Mouse (Mus musculus) retina, postnatal 1 day (tissue): ENCODE measurements at regions not wholly inside any gene's neighbourhood (a gene's known extent, or its start where the extent isn't known, plus 50 kb on each side); places are given as distances from the start of the nearest gene placed in this dataset.
A peak's percentile ranks its signal among the peaks of the same experiment; 100 is the strongest.

ENCODE experiments used
- DNase-seq: peaks from one replicate; pipeline ENCODE4 v3.0.0-alpha.2; 2012

- peak; percentile 33 for DNase-seq
These were observed 659.6 kb upstream of the Kirrel3 start for GRCm38 (mm10) chr9:33826116-33826515.

DNA sequence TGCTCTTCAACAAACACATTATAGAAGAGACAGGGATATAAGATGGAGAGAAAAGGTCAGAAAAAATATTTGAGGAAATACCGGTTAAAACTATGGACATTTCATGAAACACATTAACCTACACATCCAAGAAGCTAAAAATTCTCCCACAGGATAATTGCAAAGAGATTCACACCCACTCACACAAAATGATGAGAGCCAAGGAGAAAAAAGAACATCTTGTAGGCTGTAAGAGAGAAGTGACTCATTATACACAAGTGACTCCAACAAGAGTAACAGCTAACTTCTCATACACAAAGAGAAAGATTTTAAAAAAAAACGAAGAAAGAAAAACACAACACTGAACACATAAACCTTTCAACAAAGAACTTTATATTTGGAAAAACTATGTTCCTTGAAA is 658.3 kb upstream of the Kirrel3 start:
- no peak for DNase-seq

GRCm38 (mm10) chr9:33837666-33838380 is 647.9 kb upstream of the Kirrel3 start:
- no peak for DNase-seq

DNA sequence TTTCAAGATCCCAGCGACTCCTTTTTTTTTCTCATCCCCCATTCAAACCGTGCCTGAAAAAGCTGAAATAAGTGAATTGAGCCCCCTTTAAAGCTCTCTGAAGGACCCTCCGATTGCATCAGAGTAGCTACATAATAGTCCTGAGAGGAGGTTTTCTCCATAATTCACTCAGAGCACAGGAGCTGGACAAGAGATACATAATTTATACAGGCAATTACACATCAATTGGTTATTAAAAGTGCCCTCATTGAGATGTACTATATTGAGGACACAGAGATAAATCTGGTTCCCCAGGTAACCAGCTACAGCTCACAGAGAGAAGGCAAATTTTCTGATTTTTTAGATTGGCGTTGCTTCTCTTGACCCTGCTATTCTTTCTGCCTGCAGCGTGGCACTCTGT is 636.1 kb upstream of the Kirrel3 start:
- DNase-seq = no peak

DNA sequence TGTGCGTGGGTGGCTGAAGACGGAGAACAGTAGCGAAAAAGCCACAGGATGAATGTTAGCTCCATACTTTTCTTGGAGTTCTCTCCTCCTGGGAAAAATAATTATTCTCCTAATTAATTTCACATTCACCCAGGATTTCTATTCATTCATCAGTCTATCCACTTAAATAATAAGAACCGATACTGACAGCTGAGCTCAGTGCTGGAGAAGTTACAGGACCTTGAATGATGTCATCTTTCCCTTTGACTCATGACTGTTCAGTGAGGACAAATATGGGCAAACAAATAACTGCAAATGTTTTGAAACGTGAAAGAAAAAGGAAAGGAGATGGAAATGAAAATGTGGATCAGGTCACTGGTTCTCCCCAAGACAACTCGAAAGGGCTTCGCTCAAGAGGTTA is 635.7 kb upstream of the Kirrel3 start:
- no peak for DNase-seq

- DNase-seq = no peak
These were observed 634.7 kb upstream of the Kirrel3 start for GRCm38 (mm10) chr9:33850993-33851392.

- DNase-seq = peak; percentile 40
These were observed 629.5 kb upstream of the Kirrel3 start for GRCm38 (mm10) chr9:33856169-33856568.

DNA sequence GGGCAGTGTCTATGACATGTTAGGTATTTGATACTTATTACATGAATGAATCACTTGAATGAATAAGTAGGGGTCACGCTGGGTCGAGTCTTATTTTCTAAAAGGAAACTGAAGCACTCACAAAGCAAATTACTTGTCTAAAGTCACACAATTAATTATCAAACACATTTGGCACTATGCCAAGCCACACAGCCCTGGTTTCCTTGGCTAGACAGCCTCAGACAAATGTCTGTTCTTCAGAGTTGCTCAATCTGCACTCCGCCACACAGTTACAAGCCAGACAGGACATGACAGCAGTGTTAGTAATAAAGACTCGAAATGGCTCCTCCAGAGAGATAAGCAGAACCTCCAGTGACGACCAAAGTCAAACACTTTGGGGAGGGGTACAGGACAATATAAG is 627.2 kb upstream of the Kirrel3 start:
- DNase-seq = peak; percentile 37

GRCm38 (mm10) chr9:33868666-33869065 is 617.0 kb upstream of the Kirrel3 start:
- no peak for DNase-seq

- peak; percentile 60 for DNase-seq
These were observed 598.4 kb upstream of the Kirrel3 start for GRCm38 (mm10) chr9:33887279-33887678.

- DNase-seq = no peak
These were observed 593.7 kb upstream of the Kirrel3 start for GRCm38 (mm10) chr9:33892001-33892400.

- DNase-seq = peak; percentile 30
These were observed 584.2 kb upstream of the Kirrel3 start for GRCm38 (mm10) chr9:33901313-33902076.

GRCm38 (mm10) chr9:33903991-33904570 is 581.6 kb upstream of the Kirrel3 start:
- DNase-seq = no peak

DNA sequence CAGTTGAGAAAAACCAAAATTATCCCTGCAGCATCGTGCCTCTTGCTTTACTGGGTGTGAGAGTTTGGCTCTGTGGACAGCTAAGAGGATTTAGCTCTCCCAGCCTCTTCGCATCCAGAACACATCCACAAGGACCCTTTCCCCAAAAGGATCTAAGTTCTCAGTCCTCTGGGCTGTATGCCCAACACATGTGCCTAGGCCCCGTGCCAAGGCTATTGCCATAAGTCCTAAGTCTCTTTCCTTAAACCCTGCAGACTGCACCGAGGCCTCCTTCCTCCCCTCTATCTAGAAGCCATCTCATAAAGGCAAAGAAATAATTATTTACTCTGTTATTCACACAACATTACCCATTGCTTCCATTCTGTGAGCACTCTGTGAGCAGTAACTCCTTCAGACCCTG is 570.8 kb upstream of the Kirrel3 start:
- no peak for DNase-seq

GRCm38 (mm10) chr9:33915349-33916056 is 570.2 kb upstream of the Kirrel3 start:
- DNase-seq = peak; percentile 71

GRCm38 (mm10) chr9:33930286-33930685 is 555.4 kb upstream of the Kirrel3 start:
- DNase-seq = no peak

DNA sequence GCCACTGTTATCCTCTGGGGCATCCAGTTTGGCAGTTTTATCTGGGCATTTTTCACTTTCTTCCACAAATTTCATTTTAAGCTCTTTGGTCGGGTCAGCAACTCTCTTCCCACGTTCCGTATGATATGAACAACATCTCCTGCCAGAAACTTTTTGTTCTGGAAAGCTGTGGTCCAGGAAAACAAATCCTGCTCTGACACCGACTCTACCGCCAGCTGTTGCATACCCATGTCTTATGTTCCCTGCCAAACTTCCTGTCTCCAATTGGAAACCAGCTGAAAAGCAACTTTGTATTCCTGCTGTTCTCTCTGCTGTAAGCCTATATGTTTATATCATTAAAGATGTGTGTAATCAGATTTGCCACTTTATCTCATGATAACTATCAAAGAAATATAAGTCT is 551.6 kb upstream of the Kirrel3 start:
- DNase-seq = no peak

DNA sequence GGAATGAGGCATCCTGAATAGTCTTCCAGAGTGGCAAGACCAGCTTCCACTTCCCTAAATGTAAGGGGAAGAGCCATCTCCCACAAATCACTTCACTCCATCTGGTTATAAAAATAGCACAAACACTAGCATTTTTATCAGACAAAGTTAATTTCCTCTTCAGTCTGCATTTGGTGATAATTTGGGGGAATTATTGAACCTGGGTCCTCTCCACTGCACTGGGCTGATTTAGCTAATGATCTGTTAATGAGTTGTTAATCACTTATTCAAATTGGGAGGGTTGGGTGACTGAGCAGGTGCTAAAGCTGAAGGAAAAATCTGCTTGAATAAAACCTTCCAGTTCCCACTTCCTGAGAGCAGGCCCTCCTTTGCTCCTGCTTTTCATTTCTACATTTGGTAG is 531.4 kb upstream of the Kirrel3 start:
- no peak for DNase-seq
